ENCODE assay signal across 10 mouse cellular contexts in genomic region chr9:3019835-3020727, GRCm38 (mm10). TPM values are rescaled to one million over a fixed set of nuclear protein-coding genes. Genes with fewer than 3 reads are reported as not detected.
DNase-seq lines count a peak whose midpoint lies in the region; ATAC-seq and TF ChIP-seq lines count a peak whose summit lies in the region.
"Not testable (repeated sequence)": the region's sequence is repeated elsewhere in the genome, so short reads cannot be mapped to it uniquely, and the experiment has no call there.
"Had no signal": no experiment of that assay in that cellular context is flagged by ENCODE, and none has a peak within 500 bp of the region (broad histone marks: within the 10 kb centered on the region; RNA-seq: fewer than 3 reads in every experiment).

No protein-coding gene starts in this region.

- H3K9me3 ChIP-seq in forebrain, embryonic 12.5 days, result not testable (repeated sequence)

- H3K27me3 ChIP-seq in forebrain, embryonic 12.5 days; kidney, adult 2 months (replicated peaks; ENCODE audit: control insufficient read depth, insufficient read depth, low read length): not testable (repeated sequence)

- not testable (repeated sequence) for H3K9ac ChIP-seq in forebrain, embryonic 12.5 days

- TF ChIP-seq CTCF in kidney, adult 2 months (conservative IDR thresholded peaks at IDR 0.05; ENCODE audit: insufficient read depth, insufficient read length, low read depth, low read length), result not testable (repeated sequence)

- ATAC-seq in forebrain, embryonic 12.5 days (ENCODE audit: low FRiP score), result peak; percentile 64

- 74% methylated on average over 16 of the region's 19 CpGs for WGBS in forebrain, embryonic 12.5 days
- WGBS in kidney, adult 2 months, result 79% methylated on average over 17 of the region's 19 CpGs

- H3K4me2 ChIP-seq in forebrain, embryonic 12.5 days, result not testable (repeated sequence)

- TF ChIP-seq POLR2A in kidney, adult 2 months (IDR thresholded peaks at IDR 0.05; ENCODE audit: low read depth, low read length), result not testable (repeated sequence)

- DNase-seq in adrenal gland, postnatal 25 days, result peak; percentile 78
- DNase-seq in heart, adult 9 months (ENCODE audit: low spot score in 2 of 2), result peak; percentile 51 to 66
- DNase-seq in kidney, adult 2 months, result peak; percentile 73
- peak; percentile 39 to 71 for DNase-seq in left cerebral cortex, adult 18-20 months (ENCODE audit: low spot score in 2 of 2)
- peak; percentile 74 for DNase-seq in lung, postnatal 14 days
- peak; percentile 38 for DNase-seq in ovary, postnatal 10 days (ENCODE audit: low spot score)
- peak; percentile 53 for DNase-seq in thymus, postnatal 4 days

- H3K27ac ChIP-seq in forebrain, embryonic 12.5 days; kidney, adult 2 months (ENCODE audit: insufficient read depth, low read depth, low read length): not testable (repeated sequence)

- H3K4me1 ChIP-seq in forebrain, embryonic 12.5 days; kidney, adult 2 months (ENCODE audit: control insufficient read depth, insufficient read depth, low read length): not testable (repeated sequence)

- H3K36me3 ChIP-seq in forebrain, embryonic 12.5 days (replicated peaks); kidney, adult 2 months (ENCODE audit: control insufficient read depth, insufficient read depth, low read length): not testable (repeated sequence)

- not testable (repeated sequence) for H3K4me3 ChIP-seq in forebrain, embryonic 12.5 days (replicated peaks); kidney, adult 2 months (ENCODE audit: insufficient read depth, low read depth, low read length)

RNA-seq across cellular contexts. Expression of gene Gm10719, which starts 2.9 kb away (rescaled TPM):
- 2.6 and 4.7 TPM in 2 replicates for total RNA-seq in adrenal gland, postnatal 25 days (2021)
- polyA plus RNA-seq in forebrain, embryonic 12.5 days (2016; fragmentation: Nextera tagmentation; extraction: Ambion mirVana), result 0.96 TPM in 1 of 2 replicates, not detected in the other
- polyA plus RNA-seq in kidney, adult 2 months (2012; rRNA removed), result not detected in 2 replicates
- under 1 TPM in 1 of 2 experiments, not detected in 1; 0.54 TPM for total RNA-seq in left cerebral cortex, adult 18-20 months (2021)
- polyA plus RNA-seq: forebrain, embryonic 10.5 days; liver, adult 2 months had no signal

RNA-seq across cellular contexts. Expression of gene Gm10718, which starts 3.3 kb away (rescaled TPM):
- 3.6 and 4.1 TPM in 2 replicates for total RNA-seq in adrenal gland, postnatal 25 days (2021)
- polyA plus RNA-seq in forebrain, embryonic 12.5 days (2016; fragmentation: Nextera tagmentation; extraction: Ambion mirVana), result 1.2 TPM in 1 of 2 replicates, not detected in the other
- not detected in 2 replicates for polyA plus RNA-seq in kidney, adult 2 months (2012; rRNA removed)
- under 1 TPM in 1 of 2 experiments, not detected in 1; 0.89 TPM for total RNA-seq in left cerebral cortex, adult 18-20 months (2021)
- polyA plus RNA-seq: forebrain, embryonic 10.5 days; liver, adult 2 months had no signal

RNA-seq across cellular contexts. Expression of gene Gm10720, which starts 4.6 kb away (rescaled TPM):
- total RNA-seq in adrenal gland, postnatal 25 days (2021), result not detected in 2 replicates
- not detected in 2 replicates for polyA plus RNA-seq in forebrain, embryonic 12.5 days (2016; fragmentation: Nextera tagmentation; extraction: Ambion mirVana)
- polyA plus RNA-seq in kidney, adult 2 months (2012; rRNA removed), result not detected in 2 replicates
- total RNA-seq in left cerebral cortex, adult 18-20 months (2021), result not detected
- total RNA-seq: liver, adult 2 months had no signal
- polyA plus RNA-seq: forebrain, embryonic 10.5 days; liver, adult 2 months had no signal

RNA-seq across cellular contexts. Expression of gene Gm10717, which starts 5.1 kb away (rescaled TPM):
- 2.2 TPM in 1 of 2 replicates, not detected in the other for total RNA-seq in adrenal gland, postnatal 25 days (2021)
- 0.63 and 0.84 TPM in 2 replicates for polyA plus RNA-seq in forebrain, embryonic 12.5 days (2016; fragmentation: Nextera tagmentation; extraction: Ambion mirVana)
- polyA plus RNA-seq in kidney, adult 2 months (2012; rRNA removed), result not detected in 2 replicates
- total RNA-seq in left cerebral cortex, adult 18-20 months (2021), result not detected
- total RNA-seq: liver, adult 2 months had no signal
- polyA plus RNA-seq: forebrain, embryonic 10.5 days; liver, adult 2 months had no signal

RNA-seq across cellular contexts. Expression of gene Gm10721, which starts 7.1 kb away (rescaled TPM):
- total RNA-seq in adrenal gland, postnatal 25 days (2021), result 2.4 TPM in 1 of 2 replicates, not detected in the other
- polyA plus RNA-seq in forebrain, embryonic 12.5 days (2016; fragmentation: Nextera tagmentation; extraction: Ambion mirVana), result not detected in 2 replicates
- polyA plus RNA-seq in kidney, adult 2 months (2012; rRNA removed), result not detected in 2 replicates
- not detected for total RNA-seq in left cerebral cortex, adult 18-20 months (2021)
- total RNA-seq: liver, adult 2 months had no signal
- polyA plus RNA-seq: forebrain, embryonic 10.5 days; liver, adult 2 months had no signal
